ENCODE assay signal across 24 mouse cellular contexts in genomic region chr8:11831939-11832338, GRCm38 (mm10). TPM values are rescaled to one million over a fixed set of nuclear protein-coding genes. Genes with fewer than 3 reads are reported as not detected.
DNase-seq lines count a peak whose midpoint lies in the region; ATAC-seq lines count a peak whose summit lies in the region.
"Had no signal": no experiment of that assay in that cellular context is flagged by ENCODE, and none has a peak within 500 bp of the region (broad histone marks: within the 10 kb centered on the region; RNA-seq: fewer than 3 reads in every experiment).

No protein-coding gene starts in this region.

- H3K27ac ChIP-seq in midbrain, embryonic 11.5 days (ENCODE audit: low read depth, low read length) = no peak overlapping the region
- H3K27ac ChIP-seq in midbrain, embryonic 16.5 days (ENCODE audit: low read length) = no peak overlapping the region
- no peak overlapping the region for H3K27ac ChIP-seq in liver, embryonic 12.5 days
- H3K27ac ChIP-seq in forebrain, embryonic 10.5 days = no peak overlapping the region
- H3K27ac ChIP-seq: embryonic facial prominence, embryonic 10.5 days; embryonic facial prominence, embryonic 12.5 days; forebrain, embryonic 12.5 days had no signal

- no peaks in the 10 kb centered on the region for H3K9me3 ChIP-seq in midbrain, embryonic 11.5 days (ENCODE audit: control insufficient read depth, low read length)
- H3K9me3 ChIP-seq in midbrain, embryonic 16.5 days (replicated peaks; ENCODE audit: control insufficient read depth, low read length, poor library complexity, severe bottlenecking) = no peaks in the 10 kb centered on the region
- H3K9me3 ChIP-seq in liver, embryonic 12.5 days (replicated peaks) = no peaks in the 10 kb centered on the region
- H3K9me3 ChIP-seq in forebrain, embryonic 10.5 days = no peaks in the 10 kb centered on the region
- H3K9me3 ChIP-seq: embryonic facial prominence, embryonic 10.5 days; embryonic facial prominence, embryonic 12.5 days; forebrain, embryonic 12.5 days had no signal

- H3K4me2 ChIP-seq in midbrain, embryonic 11.5 days = no peak overlapping the region
- H3K4me2 ChIP-seq in midbrain, embryonic 16.5 days (ENCODE audit: low read length) = no peak overlapping the region
- H3K4me2 ChIP-seq in liver, embryonic 12.5 days = no peak overlapping the region
- H3K4me2 ChIP-seq: embryonic facial prominence, embryonic 12.5 days; forebrain, embryonic 12.5 days had no signal

- peak; percentile 56 for DNase-seq in midbrain, embryonic 11.5 days (ENCODE audit: low spot score, missing footprints)
- DNase-seq in MEL-GATA-1-ER (ENCODE audit: extremely low read depth, low read depth) = peak; percentile 74
- DNase-seq in forebrain, embryonic 10.5 days (ENCODE audit: extremely low spot score, low spot score) = no peak
- DNase-seq in lung, postnatal 14 days = no peak
- DNase-seq: adrenal gland, adult 2 months; adrenal gland, postnatal 10 days; adrenal gland, postnatal 25 days; cerebellum, adult 11 months; cerebellum, adult 18-20 months; cerebellum, adult 9-11 months; cerebellum, postnatal 14 days had no signal

- peaks cover 11% of the 10 kb centered on the region for H3K36me3 ChIP-seq in midbrain, embryonic 11.5 days (ENCODE audit: control insufficient read depth, insufficient read depth, low read length)
- H3K36me3 ChIP-seq in midbrain, embryonic 16.5 days (ENCODE audit: control insufficient read depth, insufficient read depth, low read length) = peaks cover 15% of the 10 kb centered on the region
- peaks cover 69% of the 10 kb centered on the region for H3K36me3 ChIP-seq in liver, embryonic 12.5 days
- H3K36me3 ChIP-seq in forebrain, embryonic 10.5 days (replicated peaks) = peaks cover 94% of the 10 kb centered on the region

- 92% methylated on average over 5 of the region's 5 CpGs for WGBS in midbrain, embryonic 11.5 days
- WGBS in midbrain, embryonic 16.5 days = 93% methylated on average over 5 of the region's 5 CpGs
- 35% methylated on average over 5 of the region's 5 CpGs for WGBS in liver, embryonic 12.5 days (ENCODE audit: insufficient replicate concordance)
- WGBS in forebrain, embryonic 10.5 days = 92% methylated on average over 5 of the region's 5 CpGs

- no peaks in the 10 kb centered on the region for H3K4me1 ChIP-seq in midbrain, embryonic 11.5 days (ENCODE audit: control insufficient read depth, insufficient read depth, low read length)
- peaks cover 20% of the 10 kb centered on the region for H3K4me1 ChIP-seq in midbrain, embryonic 16.5 days (ENCODE audit: control insufficient read depth, insufficient read depth, low read length)
- peaks cover 6% of the 10 kb centered on the region; the same call in 1 of the 2 replicates for H3K4me1 ChIP-seq in liver, embryonic 12.5 days
- H3K4me1 ChIP-seq in forebrain, embryonic 10.5 days = 0 out of 2 replicates have a peak, but pooled peaks cover 3% of the 10 kb centered on the region
- H3K4me1 ChIP-seq: embryonic facial prominence, embryonic 10.5 days; embryonic facial prominence, embryonic 12.5 days had no signal

- H3K9ac ChIP-seq in midbrain, embryonic 11.5 days (ENCODE audit: low read length) = no peak overlapping the region
- H3K9ac ChIP-seq in midbrain, embryonic 16.5 days (ENCODE audit: low read depth, low read length) = no peak overlapping the region
- H3K9ac ChIP-seq in liver, embryonic 12.5 days = no peak overlapping the region
- H3K9ac ChIP-seq: embryonic facial prominence, embryonic 12.5 days; forebrain, embryonic 12.5 days had no signal

- no peaks in the 10 kb centered on the region for H3K27me3 ChIP-seq in midbrain, embryonic 11.5 days (ENCODE audit: control insufficient read depth, insufficient read depth, low read length)
- H3K27me3 ChIP-seq in midbrain, embryonic 16.5 days (ENCODE audit: control insufficient read depth, insufficient read depth, low read depth, low read length) = no peaks in the 10 kb centered on the region
- H3K27me3 ChIP-seq in liver, embryonic 12.5 days (replicated peaks) = no peaks in the 10 kb centered on the region
- H3K27me3 ChIP-seq in forebrain, embryonic 10.5 days (ENCODE audit: poor library complexity, severe bottlenecking) = no peaks in the 10 kb centered on the region
- H3K27me3 ChIP-seq: embryonic facial prominence, embryonic 12.5 days; forebrain, embryonic 12.5 days had no signal

- no peak overlapping the region for H3K4me3 ChIP-seq in midbrain, embryonic 11.5 days (ENCODE audit: low read depth, low read length)
- no peak overlapping the region for H3K4me3 ChIP-seq in midbrain, embryonic 16.5 days (ENCODE audit: low read depth, low read length)
- no peak overlapping the region for H3K4me3 ChIP-seq in liver, embryonic 12.5 days
- H3K4me3 ChIP-seq in forebrain, embryonic 10.5 days = no peak overlapping the region
- H3K4me3 ChIP-seq: embryonic facial prominence, embryonic 10.5 days; embryonic facial prominence, embryonic 12.5 days; forebrain, embryonic 12.5 days had no signal

- no peak for ATAC-seq in midbrain, embryonic 11.5 days (ENCODE audit: low FRiP score)
- no peak for ATAC-seq in midbrain, embryonic 16.5 days
- 0 out of 2 replicates have a peak, but pooled peaks have one; percentile 34 for ATAC-seq in megakaryocyte progenitor cell, adult 5-6 weeks (replicated peaks; ENCODE audit: poor library complexity)
- no peak for ATAC-seq in liver, embryonic 12.5 days
- ATAC-seq: forebrain, embryonic 14.5 days; forebrain, embryonic 16.5 days had no signal

RNA-seq across cellular contexts. Expression of gene Tex29, which starts 8.3 kb away (rescaled TPM):
- not detected in 2 replicates for polyA plus RNA-seq in midbrain, embryonic 11.5 days (2014; fragmentation: Nextera tagmentation; extraction: Ambion mirVana)
- polyA plus RNA-seq in midbrain, embryonic 16.5 days (2015; fragmentation: Nextera tagmentation; extraction: Ambion mirVana) = 0.23 and 0.36 TPM in 2 replicates
- not detected in 2 replicates for total RNA-seq in megakaryocyte progenitor cell, adult 5-6 weeks (2015)
- not detected in 2 replicates for total RNA-seq in megakaryocyte progenitor cell, adult 5-6 weeks (2017)
- polyA plus RNA-seq in liver, embryonic 12.5 days (2016; fragmentation: Nextera tagmentation; extraction: Ambion mirVana) = not detected in 2 replicates
- polyA plus RNA-seq in forebrain, embryonic 10.5 days (2016; fragmentation: Nextera tagmentation; extraction: Ambion mirVana) = not detected in 2 replicates
- total RNA-seq: adrenal gland, adult 2 months; adrenal gland, postnatal 10 days; adrenal gland, postnatal 25 days; adrenal gland, postnatal 4 days; ES-E14 had no signal
- polyA plus RNA-seq: C2C12; cortical plate, adult 2 months; embryonic facial prominence, embryonic 10.5 days; embryonic facial prominence, embryonic 14.5 days; forebrain, embryonic 12.5 days; forebrain, embryonic 14.5 days had no signal

Comparison
In these comparisons a context has a peak if more than half of its experiments do, and no peak if none do; other contexts are left out.
1. DNase-seq: peak in midbrain, embryonic 11.5 days (single experiment) and MEL-GATA-1-ER (single experiment); none in forebrain, embryonic 10.5 days (single experiment) and lung, postnatal 14 days (single experiment).